In the genomic region with DNA sequence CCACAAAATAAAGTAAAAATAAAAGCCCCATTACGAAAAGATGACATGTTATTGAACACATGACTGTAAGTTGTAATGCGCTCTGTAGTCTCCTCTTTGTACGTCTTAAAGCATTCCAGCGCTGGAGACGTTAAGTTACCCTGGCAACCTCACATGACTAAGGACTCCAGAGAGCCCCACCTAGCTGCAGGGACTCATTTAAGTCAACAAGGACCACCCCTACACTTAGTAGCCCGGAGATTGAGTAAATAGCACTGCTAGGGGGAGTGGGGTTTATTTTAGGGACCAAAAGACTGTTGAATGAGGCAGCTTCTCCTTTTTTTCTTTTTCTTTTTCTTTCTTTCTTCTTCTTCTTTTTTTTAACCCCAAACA, we compare ENCODE assay signal across 7 mouse cellular contexts.
DNase-seq lines count a peak whose midpoint lies in the region; ATAC-seq and TF ChIP-seq lines count a peak whose summit lies in the region.

No protein-coding gene starts in this region.

- no peak for TF ChIP-seq CTCF in G1E (IDR thresholded peaks at IDR 0.05; ENCODE audit: low read depth, low read length)

- no peak overlapping the region for H3K9ac ChIP-seq in forebrain, embryonic 16.5 days (replicated peaks; ENCODE audit: low read depth, low read length)
- H3K9ac ChIP-seq in midbrain, embryonic 15.5 days = no peak overlapping the region

- peaks cover 16% of the 10 kb centered on the region; the same call in 1 of the 2 replicates for H3K27me3 ChIP-seq in G1E (ENCODE audit: insufficient read depth, low read length)
- H3K27me3 ChIP-seq in forebrain, embryonic 16.5 days (replicated peaks; ENCODE audit: control insufficient read depth, insufficient read depth, low read length) = no peaks in the 10 kb centered on the region
- H3K27me3 ChIP-seq in midbrain, embryonic 15.5 days (replicated peaks) = no peaks in the 10 kb centered on the region

- 0 out of 2 replicates have a peak, but pooled peaks have one; percentile 47 for ATAC-seq in G1E (ENCODE audit: extremely low read depth, insufficient number of reproducible peaks, low FRiP score, poor library complexity, severe bottlenecking)
- ATAC-seq in forebrain, embryonic 16.5 days = no peak
- ATAC-seq in midbrain, embryonic 15.5 days (replicated peaks) = peak; percentile 24; the same call in 1 of the 2 replicates

- peak; percentile 42 for DNase-seq in CD4-positive, CD25-positive, alpha-beta regulatory T cell, adult 2 months (ENCODE audit: low read depth, low spot score)
- DNase-seq in G1E (ENCODE audit: low spot score) = no peak
- peak; percentile 26 for DNase-seq in kidney, postnatal 10 days
- no peak for DNase-seq in cerebellum, adult 11 months
- no peak for DNase-seq in natural killer cell, adult 2 months (ENCODE audit: low spot score in 2 of 2)

- H3K36me3 ChIP-seq in G1E (replicated peaks) = no peaks in the 10 kb centered on the region
- no peaks in the 10 kb centered on the region for H3K36me3 ChIP-seq in forebrain, embryonic 16.5 days (ENCODE audit: control insufficient read depth, insufficient read depth)
- H3K36me3 ChIP-seq in midbrain, embryonic 15.5 days (replicated peaks) = no peaks in the 10 kb centered on the region

- H3K27ac ChIP-seq in forebrain, embryonic 16.5 days (ENCODE audit: low read length) = no peak overlapping the region
- peak overlapping the region; percentile 22; the same call in 1 of the 2 replicates for H3K27ac ChIP-seq in midbrain, embryonic 15.5 days

- peak overlapping the region; percentile 31 for H3K4me2 ChIP-seq in forebrain, embryonic 16.5 days (ENCODE audit: low read length)
- H3K4me2 ChIP-seq in midbrain, embryonic 15.5 days = peak overlapping the region; percentile 41

- peaks cover 47% of the 10 kb centered on the region for H3K4me1 ChIP-seq in G1E (ENCODE audit: insufficient read depth, low read depth, low read length)
- peaks cover 26% of the 10 kb centered on the region for H3K4me1 ChIP-seq in forebrain, embryonic 16.5 days (replicated peaks; ENCODE audit: control insufficient read depth, insufficient read depth, low read length)
- H3K4me1 ChIP-seq in midbrain, embryonic 15.5 days = peaks cover 49% of the 10 kb centered on the region

- 3% methylated on average over 6 of the region's 6 CpGs for WGBS in forebrain, embryonic 16.5 days
- under 1% methylated on average over 6 of the region's 6 CpGs for WGBS in midbrain, embryonic 15.5 days

- no peak overlapping the region for H3K4me3 ChIP-seq in G1E (ENCODE audit: low read depth, low read length)
- H3K4me3 ChIP-seq in forebrain, embryonic 16.5 days (replicated peaks; ENCODE audit: low read length) = no peak overlapping the region
- no peak overlapping the region for H3K4me3 ChIP-seq in midbrain, embryonic 15.5 days

- no peaks in the 10 kb centered on the region for H3K9me3 ChIP-seq in G1E (replicated peaks)
- no peaks in the 10 kb centered on the region for H3K9me3 ChIP-seq in forebrain, embryonic 16.5 days (ENCODE audit: control insufficient read depth, low read length)
- H3K9me3 ChIP-seq in midbrain, embryonic 15.5 days = no peaks in the 10 kb centered on the region

Comparison
In these comparisons a context has a peak if more than half of its experiments do, and no peak if none do; other contexts are left out.
1. DNase-seq: peak in CD4-positive, CD25-positive, alpha-beta regulatory T cell, adult 2 months (single experiment) and kidney, postnatal 10 days (single experiment); none in G1E (single experiment), cerebellum, adult 11 months (single experiment) and natural killer cell, adult 2 months (0 of 2).